Mouse (Mus musculus): ENCODE results near the gene Olfr718-ps1. TPM values are rescaled to one million over a fixed set of nuclear protein-coding genes. Genes with fewer than 3 reads are reported as not detected.

The Olfr718-ps1 gene
- total RNA-seq, 2 experiments from 2014 or later, result 0.12 TPM; not detected in 1

DNA sequence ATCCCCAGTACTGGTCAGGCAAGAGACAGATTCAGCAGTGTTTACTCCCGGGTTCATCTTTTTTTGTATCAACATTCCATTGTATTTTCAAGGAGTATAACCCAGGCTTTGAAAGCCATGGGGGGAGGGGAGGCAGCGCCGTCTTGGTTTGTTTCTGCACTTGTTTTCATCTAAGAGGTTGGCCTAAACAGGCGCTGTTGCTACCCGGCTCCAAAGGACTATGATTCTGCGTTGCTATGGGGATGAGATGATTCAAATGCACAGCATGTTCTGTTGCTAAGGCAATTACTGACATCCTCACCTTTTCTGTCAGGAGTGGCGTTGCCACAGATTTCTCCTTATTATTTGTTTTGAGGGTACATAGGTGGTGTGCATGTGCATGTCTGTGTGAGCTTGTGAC is 21.8 kb downstream of the Olfr718-ps1 start:
- no peak overlapping the region for H3K27ac ChIP-seq
- DNase-seq (ENCODE audit: extremely low spot score in 1 of 2, low spot score in 2 of 2), result peak; percentile 19 to 52
- intact Hi-C loops (cut with DNase I), result no loop called here
- TF ChIP-seq CTCF (IDR thresholded peaks at IDR 0.05), result no peak
- H3K4me3 ChIP-seq, result no peak overlapping the region

DNA sequence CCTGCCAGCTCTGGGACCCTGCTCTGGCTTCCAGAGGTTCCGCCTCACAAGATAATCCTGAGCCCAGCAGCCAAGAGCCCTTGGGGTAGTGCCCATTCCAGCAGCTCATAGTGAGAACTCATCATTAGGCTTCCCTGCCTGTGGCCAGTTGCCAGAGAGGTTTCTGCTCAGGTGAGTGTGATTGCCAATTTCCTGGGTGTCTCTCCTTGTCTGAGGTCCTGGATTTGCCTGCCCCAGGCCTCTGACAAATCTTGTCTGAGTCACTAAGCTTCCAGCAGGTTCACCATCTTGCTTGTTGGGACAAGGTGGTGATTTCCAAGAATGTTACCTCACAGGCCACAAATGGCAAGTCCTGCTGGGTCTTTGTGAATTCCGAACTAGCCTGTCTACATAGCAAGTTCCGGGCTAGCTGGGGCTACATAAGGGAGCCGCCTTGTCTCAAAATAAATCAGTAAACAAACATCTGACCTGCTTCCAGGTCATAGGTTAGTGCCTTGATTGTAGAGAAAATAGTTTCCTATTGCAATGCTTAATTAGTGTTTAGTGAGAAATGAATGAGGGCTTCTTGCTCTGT is 22.5 kb downstream of the Olfr718-ps1 start:
- H3K27ac ChIP-seq, result no peak overlapping the region
- intact Hi-C loops (cut with DNase I), result no loop called here
- no peak for DNase-seq (ENCODE audit: extremely low spot score in 1 of 2, low spot score in 2 of 2)
- no peak for TF ChIP-seq CTCF (IDR thresholded peaks at IDR 0.05)
- H3K4me3 ChIP-seq, result no peak overlapping the region

GRCm38 (mm10) chr5:143122673-143123072 is 24.7 kb downstream of the Olfr718-ps1 start:
- no peak overlapping the region for H3K27ac ChIP-seq
- no peak for DNase-seq (ENCODE audit: extremely low spot score in 1 of 2, low spot score in 2 of 2)
- H3K4me3 ChIP-seq, result no peak overlapping the region
- intact Hi-C loops (cut with DNase I), result no loop called here
- no peak for TF ChIP-seq CTCF (IDR thresholded peaks at IDR 0.05)

DNA sequence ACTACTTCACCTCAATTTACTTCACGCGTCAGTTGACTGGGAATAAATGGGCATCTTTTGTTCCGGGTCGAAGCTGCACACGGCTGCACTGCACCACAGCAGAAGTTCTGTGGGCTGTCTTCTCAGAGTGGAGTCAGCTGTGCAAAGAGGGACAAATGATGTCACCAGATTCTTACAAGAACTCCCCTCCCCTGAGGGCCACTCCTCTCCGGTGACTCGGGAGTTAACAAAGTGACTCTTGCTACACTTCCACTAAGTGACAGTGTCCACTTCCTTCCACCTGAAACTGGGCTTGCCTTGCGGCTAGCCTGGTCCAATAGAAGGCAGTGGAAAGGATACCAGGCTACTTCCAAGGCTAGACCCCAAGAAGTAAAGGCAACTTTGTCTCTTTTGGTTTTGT is 25.3 kb downstream of the Olfr718-ps1 start:
- Histone ChIP-seq H3K4me3 (no peak overlapping the region), H3K27ac (no peak overlapping the region)
- DNase-seq (ENCODE audit: extremely low spot score in 1 of 2, low spot score in 2 of 2), result no peak
- TF ChIP-seq CTCF (IDR thresholded peaks at IDR 0.05), result no peak
- intact Hi-C loops (cut with DNase I), result no loop called here

DNA sequence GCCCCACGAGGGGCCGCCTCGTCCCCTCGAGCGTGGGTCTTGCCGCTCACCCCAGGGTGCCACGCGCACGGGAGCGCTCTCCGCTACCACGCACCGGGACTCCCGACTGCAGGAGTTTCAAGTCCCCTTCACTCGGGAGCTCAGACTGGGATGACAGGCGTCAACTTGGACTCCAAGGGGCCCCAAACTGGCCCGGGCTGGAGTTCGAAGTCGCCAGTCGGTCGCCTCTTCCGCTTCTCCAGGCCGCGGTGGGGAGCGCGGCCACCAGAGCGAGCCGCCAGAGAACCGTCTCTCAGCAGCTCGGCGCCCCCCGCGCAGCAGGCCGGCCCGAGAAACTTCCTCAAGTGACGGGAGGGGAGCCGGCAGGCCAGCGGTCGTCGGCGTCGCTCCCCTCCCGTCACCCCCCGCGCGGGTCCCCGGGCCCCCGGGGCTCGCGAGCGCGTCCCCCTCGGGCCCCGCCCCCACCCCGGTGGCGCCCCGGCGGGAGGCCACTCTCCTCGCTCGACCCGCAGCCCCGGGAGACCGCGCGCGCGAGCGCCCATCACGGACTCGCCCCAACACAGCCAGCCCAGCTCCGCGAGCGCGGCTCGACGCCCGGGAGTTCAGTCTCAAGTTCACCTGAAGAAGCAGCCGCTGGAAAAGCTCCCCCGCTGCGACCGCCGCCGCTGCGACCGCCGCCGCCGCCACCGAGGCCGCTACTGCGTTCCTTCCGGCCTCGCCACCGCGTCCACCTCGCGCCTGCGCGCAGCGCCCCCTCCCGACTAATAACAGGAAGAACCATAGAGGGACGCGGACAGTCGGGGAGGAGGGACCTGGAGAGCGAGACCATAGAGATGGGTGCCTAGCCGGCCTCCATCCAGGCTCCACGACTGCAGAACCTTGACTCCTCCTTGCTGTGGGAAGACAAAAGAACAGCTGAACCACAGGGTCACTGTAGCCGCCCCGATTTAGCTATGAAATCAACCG is 34.8 kb downstream of the Olfr718-ps1 start, which contains the start of gene Rnf216:
TSS of gene Rnf216 (minus strand) at position 714 of the 966 bp plus-strand sequence.
- Histone ChIP-seq H3K27ac (peak within 1 kb of the TSS; percentile 91), H3K4me3 (peak within 1 kb of the TSS; percentile 78)
- intact Hi-C loops (cut with DNase I), result loop anchor here (1.0 kb wide), 1 partner anchor 68 kb away; the partner anchor contains the start of gene Rbak
- DNase-seq (ENCODE audit: extremely low spot score in 1 of 2, low spot score in 2 of 2), result peak; percentile 92 to 94
- TF ChIP-seq CTCF (IDR thresholded peaks at IDR 0.05), result peak; percentile 89

DNA sequence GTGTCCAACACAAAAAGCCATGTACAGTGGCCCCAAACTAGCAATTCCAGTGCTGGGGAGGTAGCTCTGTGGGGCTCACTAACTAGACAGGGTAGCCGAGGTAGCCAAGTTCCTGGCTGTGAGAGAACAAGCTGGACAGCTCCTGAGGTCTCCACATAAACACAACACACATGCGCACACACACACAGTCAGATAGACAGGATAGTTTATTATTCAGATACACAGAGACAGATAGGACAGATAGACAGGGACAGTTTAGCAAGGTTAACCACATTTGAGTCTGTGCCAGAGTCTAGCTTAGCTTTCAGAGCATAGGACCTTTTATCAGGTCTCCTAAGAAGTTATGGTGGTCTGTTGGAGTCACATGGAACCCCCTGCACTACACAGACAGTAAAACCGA is 40.5 kb downstream of the Olfr718-ps1 start:
- intact Hi-C loops (cut with DNase I), result no loop called here
- H3K4me3 ChIP-seq, result no peak overlapping the region
- H3K27ac ChIP-seq, result no peak overlapping the region
- DNase-seq (ENCODE audit: extremely low spot score in 1 of 2, low spot score in 2 of 2), result no peak
- TF ChIP-seq CTCF (IDR thresholded peaks at IDR 0.05), result no peak

DNA sequence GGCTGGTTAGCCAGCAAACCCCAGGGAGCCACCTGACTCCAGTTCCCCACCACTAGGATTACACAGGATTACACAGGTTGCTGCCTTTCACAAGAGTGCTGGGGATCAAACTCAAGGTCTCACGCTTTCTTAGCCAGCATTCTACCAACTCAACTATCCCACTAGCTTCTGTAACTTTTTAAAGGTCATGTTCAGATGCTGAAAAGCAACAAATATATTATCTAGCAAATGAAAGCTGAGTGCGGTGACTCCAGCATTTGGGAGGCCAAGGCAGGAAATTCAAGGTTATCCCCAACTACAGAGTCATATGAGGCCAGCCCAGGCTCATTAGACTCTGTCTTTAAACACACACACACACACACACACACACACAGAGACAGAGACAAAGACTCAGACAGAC is 44.1 kb downstream of the Olfr718-ps1 start:
- no peak for TF ChIP-seq CTCF (IDR thresholded peaks at IDR 0.05)
- intact Hi-C loops (cut with DNase I), result no loop called here
- DNase-seq (ENCODE audit: extremely low spot score in 1 of 2, low spot score in 2 of 2), result no peak
- Histone ChIP-seq H3K4me3 (no peak overlapping the region), H3K27ac (no peak overlapping the region)

DNA sequence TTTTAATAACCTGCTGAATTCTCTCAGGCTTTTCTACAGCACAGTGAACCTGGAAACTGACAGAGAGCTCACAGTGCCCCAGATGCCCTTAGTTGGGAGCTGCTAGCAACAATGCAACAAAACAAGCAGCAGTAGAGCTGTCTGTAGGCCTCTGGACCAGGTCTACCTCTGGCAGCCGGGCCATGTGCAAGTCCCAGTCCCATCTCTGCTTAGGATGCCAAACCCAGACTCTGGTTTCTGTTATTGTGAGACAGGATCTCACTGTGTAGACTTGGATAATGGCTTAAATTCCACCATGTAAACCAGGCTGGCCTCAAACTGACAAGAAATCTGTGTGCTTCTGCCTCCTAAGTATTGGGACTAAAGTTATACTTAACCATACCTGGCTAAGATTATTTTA is 45.8 kb downstream of the Olfr718-ps1 start:
- H3K27ac ChIP-seq, result no peak overlapping the region
- H3K4me3 ChIP-seq, result no peak overlapping the region
- DNase-seq (ENCODE audit: extremely low spot score in 1 of 2, low spot score in 2 of 2), result no peak
- intact Hi-C loops (cut with DNase I), result no loop called here
- no peak for TF ChIP-seq CTCF (IDR thresholded peaks at IDR 0.05)

DNA sequence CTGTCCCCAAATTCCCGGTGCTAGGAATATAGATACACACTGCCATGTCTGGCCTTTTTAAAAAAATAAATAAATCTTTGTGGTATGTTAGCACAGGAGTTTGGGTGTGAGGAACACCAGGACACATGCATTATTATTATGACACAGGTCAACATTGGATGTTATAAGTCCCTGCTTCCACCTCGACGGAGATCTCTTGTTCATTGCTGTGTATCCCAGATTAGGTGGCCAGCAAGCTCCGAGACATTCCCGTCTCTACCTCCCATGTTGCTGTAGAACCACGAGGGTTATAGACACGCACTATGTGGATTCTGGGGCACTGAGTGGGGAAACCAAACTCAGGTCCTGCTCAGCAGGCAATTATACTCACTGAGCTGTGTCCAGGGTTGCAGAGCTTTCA is 52.1 kb downstream of the Olfr718-ps1 start:
- DNase-seq (ENCODE audit: extremely low spot score in 1 of 2, low spot score in 2 of 2), result no peak
- TF ChIP-seq CTCF (IDR thresholded peaks at IDR 0.05), result no peak
- Histone ChIP-seq H3K27ac (no peak overlapping the region), H3K4me3 (no peak overlapping the region)
- intact Hi-C loops (cut with DNase I), result no loop called here

- Histone ChIP-seq H3K27ac (no peak overlapping the region), H3K4me3 (no peak overlapping the region)
- TF ChIP-seq CTCF (IDR thresholded peaks at IDR 0.05), result no peak
- no peak for DNase-seq (ENCODE audit: extremely low spot score in 1 of 2, low spot score in 2 of 2)
- intact Hi-C loops (cut with DNase I), result no loop called here
Observed at GRCm38 (mm10) chr5:143092891-143093290, 54.5 kb downstream of the Olfr718-ps1 start.

DNA sequence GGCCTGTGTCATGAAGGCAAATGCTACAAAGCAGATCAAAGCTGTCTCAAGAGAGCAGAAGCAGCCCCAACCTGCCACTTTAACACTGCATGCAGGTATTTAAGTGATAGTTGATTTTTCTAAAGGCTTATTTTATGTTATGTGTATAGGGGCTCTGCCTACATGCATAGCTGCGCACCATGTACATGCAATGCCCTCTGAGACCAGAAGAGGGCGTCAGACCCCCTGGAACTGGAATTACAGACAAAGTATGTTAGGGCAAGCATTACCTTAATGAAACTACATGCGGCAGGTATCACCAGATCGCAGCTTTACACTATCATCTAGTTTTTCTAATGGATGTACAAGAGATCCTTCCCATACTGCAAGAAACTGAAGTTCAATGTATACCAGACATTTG is 62.5 kb downstream of the Olfr718-ps1 start:
- intact Hi-C loops (cut with DNase I), result no loop called here
- peak; percentile 67 for TF ChIP-seq CTCF (IDR thresholded peaks at IDR 0.05)
- H3K4me3 ChIP-seq, result no peak overlapping the region
- H3K27ac ChIP-seq, result no peak overlapping the region
- no peak for DNase-seq (ENCODE audit: extremely low spot score in 1 of 2, low spot score in 2 of 2)

Small RNA genes within 50 kb of the gene (microRNA-seq; reads per million reads assigned to microRNA genes)
- 0 reads per million in 2 experiments for gene Gm44405

Other genes starting within 250 kb of the Olfr718-ps1 start
- 1,000 to 10,000 TPM; 2,227 to 2,233 TPM for gene Actb, start 240.8 kb downstream of the Olfr718-ps1 start, total RNA-seq (2021)
- 100 to 1,000 TPM; 334 to 344 TPM for gene Fscn1, start 187.2 kb downstream of the Olfr718-ps1 start, total RNA-seq (2021)
- gene Rnf216, start 34.6 kb downstream of the Olfr718-ps1 start, total RNA-seq (2021), result 10 to 100 TPM; 40.7 to 47.8 TPM
- 10 to 100 TPM; 14.2 to 14.5 TPM for gene Rbak, start 33.2 kb upstream of the Olfr718-ps1 start, total RNA-seq (2021)
- not detected for gene Spdye4b, start 33.4 kb upstream of the Olfr718-ps1 start, total RNA-seq (2021)
- gene Spdye4a, start 79.3 kb upstream of the Olfr718-ps1 start, total RNA-seq (2021), result not detected
- 10 to 100 TPM; 31.4 to 32.9 TPM for gene Zfp12, start 87.6 kb upstream of the Olfr718-ps1 start, total RNA-seq (2021)
- gene Zfp316, start 122.4 kb upstream of the Olfr718-ps1 start, total RNA-seq (2021), result 10 to 100 TPM; 20.0 to 23.4 TPM
- 1 to 10 TPM; 5.8 to 7.1 TPM for gene Zfp853, start 146.0 kb upstream of the Olfr718-ps1 start, total RNA-seq (2021)
- gene E130309D02Rik, start 167.8 kb upstream of the Olfr718-ps1 start, total RNA-seq (2021), result 10 to 100 TPM; 24.2 to 25.5 TPM
- gene Zdhhc4, start 181.7 kb upstream of the Olfr718-ps1 start, total RNA-seq (2021), result 10 to 100 TPM; 41.8 to 42.3 TPM
- 1 to 10 TPM; 2.2 to 2.7 TPM for gene Grid2ip, start 209.8 kb upstream of the Olfr718-ps1 start, total RNA-seq (2021)

Measured in left cerebral cortex, adult 2 months (tissue).